Comparison of ENCODE assay signal across 8 mouse cellular contexts in the genomic region with DNA sequence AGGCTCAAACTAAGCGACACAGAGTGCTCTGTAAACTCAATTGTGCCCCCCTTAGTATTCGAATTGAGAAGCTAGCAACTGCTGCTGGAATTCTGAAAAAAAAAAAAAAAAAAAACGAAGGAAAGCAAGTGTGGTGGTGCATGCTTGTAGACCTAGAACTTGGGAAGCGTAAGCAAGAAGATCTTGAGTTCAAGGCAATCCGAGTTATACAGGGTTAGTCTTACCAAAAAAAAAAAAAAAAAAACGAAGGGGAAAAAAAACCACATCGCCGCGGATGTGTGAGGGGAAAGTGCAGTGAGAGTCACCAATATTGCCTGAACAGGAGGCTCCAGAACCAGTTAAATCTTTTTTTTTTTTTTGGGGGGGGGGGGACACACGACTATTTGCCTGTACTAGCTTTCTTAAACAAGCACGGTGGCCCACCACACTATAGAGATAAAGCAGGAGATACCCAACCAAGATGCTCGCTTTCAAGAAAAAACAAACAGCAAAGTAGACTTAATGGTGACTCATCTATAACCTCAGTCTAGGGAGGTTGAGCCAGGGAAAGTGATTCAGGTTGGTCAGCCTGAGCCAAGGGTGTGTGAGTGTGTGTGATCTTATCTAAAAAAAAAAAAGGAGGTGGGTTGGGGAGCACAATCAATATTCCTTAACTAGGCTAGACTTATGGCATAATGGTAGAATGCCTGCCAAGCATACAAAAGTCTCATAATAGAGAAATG. TPM values are rescaled to one million over a fixed set of nuclear protein-coding genes. Genes with fewer than 3 reads are reported as not detected.
DNase-seq lines count a peak whose midpoint lies in the region; ATAC-seq and TF ChIP-seq lines count a peak whose summit lies in the region.

Gene Chek1 (minus strand): TSS at position 32 of the 722 bp plus-strand sequence.

- peak within 1 kb of the TSS; percentile 58 for H3K4me2 ChIP-seq in lung, embryonic 14.5 days
- H3K4me2 ChIP-seq in forebrain, embryonic 13.5 days, result peak within 1 kb of the TSS; percentile 90
- peak within 1 kb of the TSS; percentile 92 for H3K4me2 ChIP-seq in liver, embryonic 13.5 days

- peak; percentile 12 for ATAC-seq in lung, embryonic 14.5 days (ENCODE audit: insufficient read depth)
- no peak for ATAC-seq in forebrain, embryonic 13.5 days
- peak; percentile 13; the same call in 1 of the 2 replicates for ATAC-seq in liver, embryonic 13.5 days (ENCODE audit: low read depth)

- H3K9ac ChIP-seq in lung, embryonic 14.5 days, result peak within 1 kb of the TSS; percentile 68
- peak within 1 kb of the TSS; percentile 77 for H3K9ac ChIP-seq in forebrain, embryonic 13.5 days
- peak within 1 kb of the TSS; percentile 91 for H3K9ac ChIP-seq in liver, embryonic 13.5 days

- peak within 1 kb of the TSS; percentile 61 for H3K4me3 ChIP-seq in lung, embryonic 14.5 days (ENCODE audit: low read depth, low read length)
- peak within 1 kb of the TSS; percentile 69 for H3K4me3 ChIP-seq in forebrain, embryonic 13.5 days
- H3K4me3 ChIP-seq in liver, embryonic 13.5 days (replicated peaks), result peak within 1 kb of the TSS; percentile 84

- peak within 1 kb of the TSS; percentile 92 for H3K27ac ChIP-seq in lung, embryonic 14.5 days (ENCODE audit: low read depth)
- H3K27ac ChIP-seq in forebrain, embryonic 13.5 days, result peak within 1 kb of the TSS; percentile 88
- peak within 1 kb of the TSS; percentile 90 for H3K27ac ChIP-seq in liver, embryonic 13.5 days

- H3K27me3 ChIP-seq in lung, embryonic 14.5 days (ENCODE audit: insufficient read depth, low read length), result no peaks in the 10 kb centered on the region
- H3K27me3 ChIP-seq in forebrain, embryonic 13.5 days, result no peaks in the 10 kb centered on the region
- H3K27me3 ChIP-seq in liver, embryonic 13.5 days, result no peaks in the 10 kb centered on the region

- H3K36me3 ChIP-seq in lung, embryonic 14.5 days (ENCODE audit: insufficient read depth), result peaks cover 29% of the 10 kb centered on the region
- peaks cover 21% of the 10 kb centered on the region for H3K36me3 ChIP-seq in forebrain, embryonic 13.5 days (ENCODE audit: poor library complexity, severe bottlenecking)
- H3K36me3 ChIP-seq in liver, embryonic 13.5 days, result peaks cover 32% of the 10 kb centered on the region

- WGBS in lung, embryonic 14.5 days, result 2% methylated on average over 12 of the region's 12 CpGs
- WGBS in forebrain, embryonic 13.5 days, result 8% methylated on average over 12 of the region's 12 CpGs
- 3% methylated on average over 12 of the region's 12 CpGs for WGBS in liver, embryonic 13.5 days (ENCODE audit: insufficient replicate concordance)

- peaks cover 4% of the 10 kb centered on the region; the same call in 1 of the 2 replicates for H3K4me1 ChIP-seq in lung, embryonic 14.5 days (ENCODE audit: insufficient read depth)
- peaks cover 25% of the 10 kb centered on the region for H3K4me1 ChIP-seq in forebrain, embryonic 13.5 days
- H3K4me1 ChIP-seq in liver, embryonic 13.5 days (replicated peaks), result peaks cover 21% of the 10 kb centered on the region

- no peak for TF ChIP-seq CTCF in lung, embryonic 14.5 days (IDR thresholded peaks at IDR 0.05; ENCODE audit: low read depth)

- H3K9me3 ChIP-seq in lung, embryonic 14.5 days (ENCODE audit: low read depth, low read length), result no peaks in the 10 kb centered on the region
- H3K9me3 ChIP-seq in forebrain, embryonic 13.5 days (replicated peaks), result no peaks in the 10 kb centered on the region
- H3K9me3 ChIP-seq in liver, embryonic 13.5 days (replicated peaks), result no peaks in the 10 kb centered on the region

- DNase-seq in lung, embryonic 14.5 days, result peak; percentile 3
- DNase-seq in lung, postnatal 4 days, result no peak
- DNase-seq in adipocyte (ENCODE audit: low spot score), result peak; percentile 20
- DNase-seq in liver, embryonic 13.5 days, result peak; percentile 1
- peak; percentile 29 for DNase-seq in yolk sac, embryonic 10.5 days (ENCODE audit: low spot score)
- DNase-seq in thymus, postnatal 10 days (ENCODE audit: low spot score in 2 of 2), result no peak
- DNase-seq in cerebellum, adult 18-20 months, result no peak

RNA-seq across cellular contexts. Expression of gene Chek1, which starts in this region (rescaled TPM):
- polyA plus RNA-seq in lung, embryonic 14.5 days (2014; fragmentation: Nextera tagmentation; extraction: Ambion mirVana), result 44.4 and 45.1 TPM in 2 replicates
- 39.4 and 43.1 TPM in 2 replicates for polyA plus RNA-seq in forebrain, embryonic 13.5 days (2015; fragmentation: Nextera tagmentation; extraction: Ambion mirVana)
- 26.0 and 31.2 TPM in 2 replicates for polyA plus RNA-seq in liver, embryonic 13.5 days (2015; fragmentation: Nextera tagmentation; extraction: Ambion mirVana)

Comparison
In these comparisons a context has a peak if more than half of its experiments do, and no peak if none do; other contexts are left out.
1. DNase-seq: peak in lung, embryonic 14.5 days (single experiment), adipocyte (single experiment), liver, embryonic 13.5 days (single experiment) and yolk sac, embryonic 10.5 days (single experiment); none in lung, postnatal 4 days (0 of 2), thymus, postnatal 10 days (0 of 2) and cerebellum, adult 18-20 months (0 of 2).
2. Peak in every context shown above with its lines, with median percentiles within 50 percentile points of each other: H3K27ac ChIP-seq, H3K4me2 ChIP-seq, H3K4me3 ChIP-seq and H3K9ac ChIP-seq.